Mouse (Mus musculus): ENCODE measurements around the gene Map2k5.

- no peak for TF ChIP-seq CTCF (IDR thresholded peaks at IDR 0.05; ENCODE audit: borderline replicate concordance, extremely low read depth, insufficient read depth, insufficient read length)
- TF ChIP-seq POLR2A (IDR thresholded peaks at IDR 0.05; ENCODE audit: borderline replicate concordance, extremely low read depth, insufficient read depth, insufficient read length, poor library complexity, severe bottlenecking) = no peak
These were observed 176.1 kb downstream of the Map2k5 start for GRCm38 (mm10) chr9:63201376-63202323.

All from brain, embryonic 14.5 days (tissue).